Mouse (Mus musculus) stomach, embryonic 16.5 days (tissue): ENCODE measurements around the gene Chgb. TPM values are rescaled to one million over a fixed set of nuclear protein-coding genes. Genes with fewer than 3 reads are reported as not detected.
A peak's percentile ranks its signal among the peaks of the same experiment; 100 is the strongest.

Source experiments
- ATAC-seq: fragments of 200-750 bp; cut with Nextera tagmentation; 2 replicates; pipeline ENCODE4 v1.8.0; 2017; ENCODE audit warnings: moderate number of reproducible peaks, moderate TSS enrichment; ENCODE audit not compliant: insufficient read depth, low FRiP score
- H3K27ac ChIP-seq: fragments of 300-500 bp; sonication (generic); 2 replicates; pipeline ENCODE4 v1.5.1; 2014; ENCODE audit warnings: low read length
- H3K27me3 ChIP-seq: fragments of 300-500 bp; sonication (generic); 2 replicates; pipeline ENCODE4 v1.6.1; 2014; ENCODE audit warnings: low read length, control low read depth, mixed read lengths; ENCODE audit not compliant: control insufficient read depth, insufficient read depth
- H3K36me3 ChIP-seq: fragments of 300-500 bp; sonication (generic); 2 replicates; pipeline ENCODE4 v1.6.1; 2014; ENCODE audit warnings: low read length; ENCODE audit not compliant: control insufficient read depth, insufficient read depth
- H3K4me1 ChIP-seq: fragments of 300-500 bp; sonication (generic); 2 replicates; pipeline ENCODE4 v1.6.1; 2014; ENCODE audit warnings: low read length, control low read depth, mixed read lengths; ENCODE audit not compliant: control insufficient read depth, insufficient read depth
- H3K4me2 ChIP-seq: fragments of 300-500 bp; sonication (generic); 2 replicates; pipeline ENCODE4 v1.6.1; 2014; ENCODE audit warnings: low read depth, low read length, mixed read lengths
- H3K4me3 ChIP-seq: fragments of 300-500 bp; sonication (generic); replicated peaks from 2 replicates; pipeline ENCODE4 v1.5.1; 2014; ENCODE audit warnings: mild to moderate bottlenecking, low read length
- H3K9ac ChIP-seq: fragments of 300-500 bp; sonication (generic); 2 replicates; pipeline ENCODE4 v1.6.1; 2014; ENCODE audit warnings: low read length
- H3K9me3 ChIP-seq: fragments of 300-500 bp; sonication (generic); replicated peaks from 2 replicates; pipeline ENCODE4 v1.6.1; 2016; ENCODE audit warnings: low read length, control low read depth; ENCODE audit not compliant: control insufficient read depth
- WGBS: fragments of 180-500 bp; shearing (Covaris S2); extraction: QIAGEN DNeasy Blood & Tissue Kit; methylation state at CpG from one replicate; pipeline ENCODE4 v1.1.7; 2014; 5-methylcytosine and 5-hydroxymethylcytosine counted together
- polyA plus RNA-seq: library from polyadenylated mRNA; unstranded; fragments of >200 nt; fragmentation: Nextera tagmentation; extraction: Ambion mirVana; gene quantifications from 2 replicates; pipeline ENCODE4 v1.2.1, GENCODE M21; 2015

Chgb gene
- polyA plus RNA-seq, 1 experiment from 2014 or later = 17.6 TPM

- Histone ChIP-seq H3K4me1 (no peaks in the 10 kb centered on the region), H3K27me3 (no peaks in the 10 kb centered on the region), H3K27ac (no peak overlapping the region), H3K9ac (no peak overlapping the region), H3K9me3 (no peaks in the 10 kb centered on the region), H3K4me2 (no peak overlapping the region), H3K36me3 (peaks cover 28% of the 10 kb centered on the region), H3K4me3 (no peak overlapping the region)
- WGBS = 79% methylated on average over 2 of the region's 2 CpGs
- ATAC-seq = no peak
Measured at GRCm38 (mm10) chr2:132802976-132803375, 21.9 kb downstream of the Chgb start.

GRCm38 (mm10) chr2:132815608-132816314 lies 34.7 kb downstream of the Chgb start, which contains the start of the genes Trmt6 and Mcm8:
Gene Trmt6 (minus strand): TSS chr2:132816055.
Gene Mcm8 (plus strand): TSS chr2:132816141.
- peak within 1 kb of the TSS; percentile 82 for H3K4me2 ChIP-seq
- H3K27me3 ChIP-seq = no peaks in the 10 kb centered on the region
- peak within 1 kb of the TSS; percentile 89 for H3K9ac ChIP-seq
- WGBS = under 1% methylated on average over 59 of the region's 59 CpGs
- H3K4me1 ChIP-seq = peaks cover 8% of the 10 kb centered on the region
- ATAC-seq = peak; percentile 100
- H3K27ac ChIP-seq = peak within 1 kb of the TSS; percentile 77
- no peaks in the 10 kb centered on the region for H3K36me3 ChIP-seq
- H3K9me3 ChIP-seq = no peaks in the 10 kb centered on the region
- H3K4me3 ChIP-seq = peak within 1 kb of the TSS; percentile 87

- Histone ChIP-seq H3K9me3 (no peaks in the 10 kb centered on the region), H3K4me3 (no peak overlapping the region), H3K9ac (no peak overlapping the region), H3K4me1 (no peaks in the 10 kb centered on the region), H3K36me3 (no peaks in the 10 kb centered on the region), H3K4me2 (no peak overlapping the region), H3K27me3 (no peaks in the 10 kb centered on the region), H3K27ac (no peak overlapping the region)
- 93% methylated on average over 4 of the region's 4 CpGs for WGBS
- ATAC-seq = no peak
Measured at GRCm38 (mm10) chr2:132841071-132841470, 60.0 kb downstream of the Chgb start.

Other genes with a start within 250 kb of the Chgb start
- 27.6 and 30.3 TPM in 2 replicates for gene Gpcpd1, start 193.5 kb upstream of the Chgb start, polyA plus RNA-seq
- gene Shld1, start 94.3 kb upstream of the Chgb start, polyA plus RNA-seq = 12.3 and 13.0 TPM in 2 replicates
- gene Trmt6, start 34.8 kb downstream of the Chgb start, polyA plus RNA-seq = 19.6 and 22.9 TPM in 2 replicates
- 10.7 and 10.8 TPM in 2 replicates for gene Mcm8, start 34.9 kb downstream of the Chgb start, polyA plus RNA-seq
- gene Crls1, start 65.4 kb downstream of the Chgb start, polyA plus RNA-seq = 8.2 and 9.2 TPM in 2 replicates
- 9.5 and 11.5 TPM in 2 replicates for gene Lrrn4, start 99.6 kb downstream of the Chgb start, polyA plus RNA-seq
- 45.0 and 50.9 TPM in 2 replicates for gene Fermt1, start 164.6 kb downstream of the Chgb start, polyA plus RNA-seq